Mouse (Mus musculus) embryo, embryonic 9.5 days (tissue): ENCODE measurements at regions not wholly inside any gene's neighbourhood (a gene's known extent, or its start where the extent isn't known, plus 50 kb on each side); places are given as distances from the start of the nearest gene placed in this dataset.

Experiments used
- DNase-seq: peaks from one replicate; pipeline ENCODE4 v3.0.0-alpha.2; 2017; ENCODE audit errors: extremely low spot score

DNA sequence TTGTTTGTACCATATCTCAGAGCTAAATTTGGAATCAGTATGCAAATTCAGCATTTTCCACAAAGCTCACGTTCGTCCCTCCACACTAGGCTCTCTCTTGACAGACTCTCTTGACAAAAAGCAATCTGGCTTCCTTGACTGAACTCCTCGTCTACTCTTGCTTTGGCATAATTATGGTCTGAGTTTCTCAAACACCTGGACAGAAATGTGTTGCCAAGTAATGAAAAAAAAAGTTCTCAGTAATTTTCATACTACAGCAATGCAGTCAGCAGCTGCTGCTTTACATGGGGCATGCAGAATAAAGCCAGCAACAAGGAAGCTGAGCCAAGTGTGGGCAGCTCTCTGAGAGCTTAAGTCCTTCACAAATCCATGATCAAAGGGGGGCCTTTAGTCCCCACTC, 932.7 kb downstream of the Galc start:
- no peak for DNase-seq

DNA sequence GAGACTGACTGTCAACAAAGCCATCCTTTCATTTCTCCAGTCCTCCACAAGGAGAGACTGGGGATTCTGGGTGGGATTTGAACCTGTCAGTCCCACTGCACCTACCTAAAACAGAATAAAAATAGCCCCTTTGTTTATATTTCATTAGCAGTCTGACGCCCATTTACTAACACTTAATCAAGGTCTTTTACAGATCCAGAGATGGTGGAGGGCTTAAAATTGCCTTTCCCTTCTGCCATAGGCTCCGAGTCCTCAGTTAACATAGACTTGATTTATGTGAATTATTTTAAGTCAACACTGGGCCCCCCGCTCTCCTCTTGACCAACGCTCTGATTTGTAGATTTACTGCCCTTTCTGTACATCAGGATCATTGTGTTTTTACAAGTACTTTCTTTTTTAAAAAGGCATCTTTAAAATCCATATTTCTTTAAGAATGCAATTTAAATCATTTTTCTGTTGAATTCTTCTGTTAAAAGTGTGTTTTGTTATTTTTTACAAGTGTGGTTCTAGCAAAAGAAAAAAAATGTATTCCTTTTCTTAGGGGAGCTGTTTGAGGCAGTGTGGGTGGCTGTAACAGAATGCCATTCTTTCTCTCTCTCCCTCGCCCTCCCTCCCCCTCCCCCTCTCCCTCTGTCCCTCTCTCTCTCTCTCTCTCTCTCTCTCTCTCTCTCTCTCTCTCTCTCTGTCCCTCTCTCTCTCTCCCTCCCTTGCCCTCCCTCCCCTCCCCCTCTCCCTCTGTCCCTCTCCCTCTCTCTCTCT, 946.8 kb downstream of the Galc start:
- DNase-seq: no peak

DNA sequence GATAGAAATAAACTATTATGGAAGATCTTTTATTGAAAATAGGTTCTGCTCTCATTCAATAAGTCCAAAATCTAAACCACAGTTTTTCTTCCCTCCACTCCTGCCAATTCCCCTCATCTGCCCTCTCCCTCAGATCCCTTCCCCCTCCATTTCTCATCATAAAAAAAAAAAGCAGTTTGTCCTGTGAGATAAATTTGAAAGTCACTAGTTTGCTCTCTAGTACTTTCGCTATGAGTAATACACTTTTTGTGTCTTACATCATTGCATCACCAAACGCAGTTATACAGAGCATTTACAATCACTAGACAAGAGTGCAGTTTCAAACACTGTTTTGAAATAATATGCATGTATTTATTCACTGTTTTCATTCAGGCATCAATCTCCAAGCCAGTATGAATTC, 980.5 kb downstream of the Galc start:
- DNase-seq: no peak

DNA sequence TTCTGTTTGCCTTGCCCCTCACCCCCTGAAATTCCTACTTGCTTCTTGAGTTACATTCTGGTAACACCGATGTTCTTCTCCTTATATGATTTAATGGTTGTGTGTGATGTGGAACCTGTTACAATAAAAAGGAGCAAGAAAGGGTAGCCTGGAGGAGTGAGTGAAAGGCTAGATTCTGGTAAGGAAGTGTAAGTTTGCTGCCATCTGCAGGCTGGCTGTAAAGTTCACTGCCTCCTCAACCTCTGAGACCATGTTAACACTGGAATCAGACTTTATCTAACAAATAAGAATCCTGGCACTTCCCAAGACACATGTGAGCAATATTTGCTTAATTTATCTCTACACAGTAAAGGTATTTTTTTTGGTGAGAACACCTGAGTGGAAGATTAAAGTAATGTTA, 980.9 kb downstream of the Galc start:
- DNase-seq: no peak
